Mouse (Mus musculus) 3134 (cell line): ENCODE measurements around the gene Meis1.

ENCODE experiments used
- DNase-seq: peaks from one replicate; pipeline ENCODE4 v3.0.0-alpha.2; 2011; ENCODE audit warnings: low spot score; ENCODE audit not compliant: insufficient read length; ENCODE audit errors: extremely low read depth

Meis1 gene

GRCm38 (mm10) chr11:18913251-18913650 lies 105.5 kb downstream of the Meis1 start:
- no peak for DNase-seq

DNA sequence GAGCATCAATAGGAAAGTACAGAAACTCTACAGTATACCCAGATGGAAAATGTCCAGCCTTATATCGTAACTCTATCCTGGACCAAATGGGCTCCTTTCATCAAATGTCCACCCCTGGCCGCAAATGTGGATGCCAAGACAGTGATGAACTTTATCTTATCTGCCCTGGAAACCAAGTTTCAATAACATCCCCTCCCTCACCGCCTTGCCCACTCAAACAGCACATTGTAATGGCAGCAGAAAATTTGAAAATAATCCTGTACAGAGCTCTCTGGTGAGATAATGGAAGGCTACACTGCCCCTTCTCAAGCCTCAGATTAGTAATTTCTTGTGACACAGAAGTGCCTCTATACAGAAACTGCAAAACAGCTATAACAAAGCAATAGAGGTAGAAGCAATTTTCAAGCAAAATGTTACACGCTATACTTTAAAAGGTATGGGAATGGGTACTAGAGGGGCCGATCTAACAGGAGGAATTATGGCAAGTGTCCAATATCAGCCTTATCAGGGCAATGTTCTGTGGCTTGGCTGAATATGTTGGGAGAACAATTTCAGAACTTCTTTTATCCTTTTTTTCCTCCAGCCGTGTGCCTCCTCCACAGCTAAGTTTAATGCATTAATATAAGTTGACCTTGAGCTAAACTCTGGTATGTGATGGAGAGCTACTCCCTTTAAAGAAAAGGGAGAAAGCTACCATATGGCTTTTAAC lies 106.3 kb downstream of the Meis1 start:
- DNase-seq: no peak

- DNase-seq: no peak
Observed at GRCm38 (mm10) chr11:18906866-18907265, 111.9 kb downstream of the Meis1 start.

DNA sequence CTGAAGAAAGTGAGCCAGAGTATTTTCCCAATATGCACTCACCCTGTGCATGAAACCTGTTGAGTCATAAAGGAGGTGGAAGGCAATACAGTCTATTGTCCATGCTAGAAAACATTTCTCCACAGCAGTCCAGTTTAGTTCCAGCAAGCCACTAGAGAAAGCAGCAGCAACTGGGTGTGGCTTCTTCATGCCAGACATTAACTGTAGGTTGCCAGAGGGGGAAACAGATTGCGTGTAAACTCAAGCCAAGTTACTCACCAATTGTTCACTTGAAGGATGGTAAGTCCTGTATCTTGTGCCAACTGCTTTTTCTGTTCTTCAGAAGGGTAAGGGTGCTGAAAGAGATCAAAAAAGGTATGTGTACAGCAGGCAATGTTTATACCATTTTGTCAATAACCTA lies 113.4 kb downstream of the Meis1 start:
- peak; percentile 6 for DNase-seq

GRCm38 (mm10) chr11:18904880-18905279 lies 113.9 kb downstream of the Meis1 start:
- DNase-seq: no peak

DNA sequence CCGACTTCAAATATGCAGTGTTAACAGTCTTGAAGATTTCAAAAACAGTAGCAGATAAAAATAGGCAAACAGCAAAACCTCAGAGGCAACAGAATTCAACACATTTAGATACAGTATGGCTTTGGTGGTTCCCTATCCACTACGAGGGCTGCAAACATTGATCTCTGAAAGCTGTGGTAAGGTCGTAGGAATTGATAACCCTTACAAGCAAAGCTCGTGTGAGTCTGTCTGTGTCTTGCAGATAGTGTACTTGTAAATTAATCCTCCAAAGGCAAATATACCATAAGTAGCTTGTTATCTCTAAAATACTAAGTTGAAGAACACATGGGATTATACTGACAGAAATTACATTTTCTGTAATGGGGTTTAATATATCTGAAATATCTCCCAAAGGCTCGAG lies 114.5 kb downstream of the Meis1 start:
- DNase-seq: no peak

DNA sequence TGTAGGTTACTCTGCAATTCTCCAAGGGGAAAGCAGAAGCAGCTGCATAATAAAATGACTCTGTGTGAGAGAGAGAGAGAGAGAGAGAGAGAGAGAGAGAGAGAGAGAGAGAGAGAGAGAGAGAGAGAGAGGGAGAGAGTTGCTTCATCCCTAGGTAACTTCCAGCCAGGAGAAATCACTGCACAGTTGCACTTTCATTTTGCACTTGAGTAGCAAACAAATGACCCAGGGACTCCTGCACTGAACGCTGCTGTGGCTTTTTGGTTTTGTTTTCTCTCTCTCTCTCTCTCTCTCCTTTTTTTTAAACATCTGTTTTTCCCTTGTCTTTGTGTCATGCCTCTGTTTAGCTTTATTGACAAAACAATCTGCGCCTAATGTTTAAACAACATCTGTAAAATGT lies 118.3 kb downstream of the Meis1 start:
- no peak for DNase-seq

DNA sequence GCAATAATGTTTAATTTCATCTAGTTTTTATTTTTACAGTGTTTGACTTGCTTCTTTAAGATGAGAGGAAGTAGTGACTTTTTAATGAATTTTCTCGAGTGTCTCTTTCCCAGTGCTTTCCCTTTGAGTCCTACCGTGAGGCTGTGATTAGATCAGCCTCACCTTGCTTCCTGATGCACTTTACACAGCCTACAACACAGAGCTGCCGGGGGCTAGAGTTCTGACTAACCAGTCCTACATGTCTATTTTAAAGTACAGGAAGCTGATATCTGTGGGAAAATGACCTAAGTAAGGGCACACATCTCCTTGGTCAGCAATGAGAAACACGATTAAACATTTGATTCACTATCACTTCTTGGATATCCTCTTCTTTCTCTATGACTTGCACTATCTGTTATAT lies 119.9 kb downstream of the Meis1 start:
- no peak for DNase-seq

DNA sequence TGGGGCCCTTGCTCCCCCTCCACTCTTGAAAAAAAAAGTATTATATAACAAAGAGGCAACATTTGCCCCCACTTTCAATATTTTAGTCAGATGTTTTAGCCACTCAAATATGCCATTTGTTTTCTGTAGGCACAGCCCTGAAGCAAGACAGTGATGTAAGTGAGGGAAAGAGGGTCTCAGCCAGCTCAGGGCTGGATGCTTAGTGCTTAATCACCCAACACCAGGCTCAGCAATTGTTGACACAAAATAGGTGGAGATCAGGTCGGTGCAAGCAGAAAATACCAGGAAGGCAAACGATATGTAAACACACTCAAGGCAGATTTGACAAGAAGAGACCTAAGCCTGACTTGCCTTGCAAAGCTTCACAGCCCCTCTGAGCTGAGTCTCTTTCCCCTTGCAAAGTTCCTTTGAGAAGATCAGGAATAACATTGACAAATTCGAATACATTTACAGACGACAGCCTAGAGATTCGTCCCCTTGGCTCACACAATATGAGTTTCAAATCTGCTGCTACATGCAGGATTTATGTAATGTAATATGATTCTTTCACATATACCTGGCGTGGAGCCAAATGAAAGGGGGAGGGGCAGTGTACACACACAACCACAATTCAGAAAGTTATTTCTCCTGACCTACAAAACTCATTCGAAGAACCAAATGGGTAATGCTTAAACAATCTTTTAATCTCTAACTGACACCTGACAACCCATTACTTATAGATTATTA lies 120.7 kb downstream of the Meis1 start:
- no peak for DNase-seq

DNA sequence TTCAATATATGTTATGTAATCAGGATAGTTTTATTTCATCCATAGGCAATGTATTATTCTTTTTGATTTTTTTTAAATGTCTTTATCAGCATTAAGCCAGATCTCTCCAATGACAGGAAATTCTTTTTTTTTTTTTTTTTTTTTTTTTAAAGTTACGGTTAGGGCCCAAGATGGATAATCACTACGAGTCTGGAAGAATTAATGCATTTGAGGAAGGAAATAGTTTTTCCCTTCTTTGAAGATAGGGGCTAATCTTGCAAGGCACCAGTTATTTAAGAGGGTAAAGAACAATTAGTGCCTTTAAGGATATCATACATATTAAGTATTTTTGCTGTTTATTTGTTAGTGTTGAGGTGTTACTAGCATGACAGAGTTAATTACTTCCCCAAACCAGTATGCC lies 121.5 kb downstream of the Meis1 start:
- no peak for DNase-seq

DNA sequence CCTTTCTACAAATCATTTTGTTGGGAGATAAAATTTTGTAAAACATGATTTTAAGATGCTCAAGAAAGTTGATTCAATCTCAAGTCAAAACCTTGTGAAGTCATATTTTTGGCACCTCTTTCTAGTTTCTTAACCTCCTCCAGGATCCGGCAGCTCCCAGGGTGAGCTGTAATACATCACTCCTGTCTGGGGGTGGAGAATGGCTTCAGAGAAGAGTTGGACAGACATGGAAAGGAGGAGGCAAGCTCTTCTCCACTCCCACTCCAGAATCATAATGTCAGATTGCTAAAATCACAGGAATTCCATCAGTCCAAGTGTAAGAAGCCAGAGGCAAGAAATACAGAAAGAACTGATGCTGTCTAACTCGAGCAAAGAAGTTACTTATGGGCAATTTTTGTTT lies 126.3 kb downstream of the Meis1 start:
- DNase-seq: no peak

DNA sequence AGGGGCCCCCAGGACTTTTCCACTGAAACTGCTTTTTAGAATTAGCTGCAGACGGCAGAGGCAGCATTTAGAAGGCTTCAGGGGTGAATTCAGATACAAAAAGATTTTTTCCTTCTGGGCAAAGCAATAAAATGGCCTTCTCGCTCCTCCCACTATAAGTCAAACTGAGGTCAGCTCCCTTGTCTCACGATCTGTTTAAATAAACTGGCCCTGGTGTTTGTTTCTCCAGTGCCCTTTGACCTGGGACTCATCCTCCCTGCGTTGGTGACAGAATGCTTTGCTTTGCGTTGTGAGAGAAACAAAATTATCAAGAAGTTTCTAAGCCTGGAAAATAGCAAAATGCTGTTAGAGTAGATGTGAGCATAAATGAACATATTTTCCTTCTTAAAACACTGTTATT lies 129.6 kb downstream of the Meis1 start:
- DNase-seq: no peak

DNA sequence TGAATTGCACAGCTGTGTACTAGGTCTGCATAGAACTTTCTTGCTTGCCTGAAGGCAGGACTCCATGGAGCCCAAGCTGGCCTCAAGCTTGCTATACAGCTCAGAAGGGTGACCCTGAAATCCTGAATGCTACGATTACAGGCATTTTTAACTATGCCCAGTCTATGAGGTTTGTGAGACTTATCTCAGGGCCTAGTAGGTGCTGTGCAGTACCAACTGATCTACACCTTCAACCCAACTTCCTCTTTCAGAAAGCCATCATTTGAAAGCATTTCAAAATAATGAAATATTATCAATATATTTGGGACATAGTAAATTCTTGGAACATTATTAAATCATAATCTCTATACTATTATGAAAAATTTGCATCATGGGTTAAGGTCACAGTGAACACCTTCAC lies 130.1 kb downstream of the Meis1 start:
- no peak for DNase-seq

DNA sequence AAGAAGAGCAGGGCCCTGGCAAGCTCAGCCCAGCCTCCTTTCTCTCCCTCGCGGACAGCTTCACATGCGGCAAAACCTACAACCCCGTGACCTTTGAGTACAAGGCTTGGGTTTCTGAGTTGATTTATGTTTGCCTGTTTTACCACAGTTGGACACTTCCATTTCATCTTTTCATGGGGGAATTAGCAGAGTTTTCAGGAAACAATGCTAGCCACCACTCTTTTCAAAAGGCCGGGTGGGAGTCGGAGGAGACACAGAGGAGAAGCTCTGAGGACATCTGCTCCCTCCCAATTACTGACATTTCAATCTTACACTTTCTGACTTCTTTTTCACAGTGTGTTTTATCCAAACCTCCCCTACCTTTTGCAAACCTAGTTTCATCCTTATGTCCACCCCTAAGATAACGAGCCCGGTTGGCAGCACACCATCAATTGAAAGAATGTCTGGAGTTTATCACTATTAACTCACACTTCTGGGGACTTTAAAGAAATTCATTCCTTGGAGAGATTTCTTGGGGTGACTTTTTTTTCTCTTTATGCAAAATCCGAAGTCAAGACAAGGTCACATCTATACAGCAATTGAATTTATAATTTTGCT lies 133.0 kb downstream of the Meis1 start:
- DNase-seq: no peak

DNA sequence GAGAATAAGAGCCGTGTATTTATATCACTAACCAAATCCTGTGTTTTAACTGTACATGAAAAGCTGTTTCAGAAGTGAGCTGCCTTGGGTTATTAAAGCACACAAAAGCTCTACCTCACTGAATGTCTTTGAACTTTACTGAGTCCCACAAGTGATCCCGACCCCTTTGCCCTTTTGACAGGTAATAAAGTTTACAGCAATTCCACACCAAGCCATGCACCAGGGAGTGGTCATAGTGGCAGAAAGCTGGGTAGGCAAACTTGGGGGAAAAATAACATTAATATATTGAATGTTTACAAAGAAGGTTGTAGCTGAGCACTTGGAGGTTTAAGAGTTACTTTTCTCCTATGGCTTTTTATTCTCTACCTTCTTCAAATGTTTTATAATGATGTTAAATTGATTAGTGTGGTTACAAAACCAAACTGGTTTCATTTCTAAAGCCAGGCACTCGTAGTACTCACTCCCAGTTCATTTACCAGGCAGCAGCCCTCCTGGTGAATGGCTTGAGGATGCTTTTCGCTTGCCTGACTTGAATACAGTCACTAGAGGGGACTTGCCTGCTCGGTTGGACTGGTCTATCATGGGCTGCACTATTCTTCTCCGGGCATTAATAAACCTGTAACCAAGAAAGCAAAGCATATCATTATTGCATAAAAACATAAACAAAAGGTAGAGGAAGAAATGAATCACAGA lies 133.6 kb downstream of the Meis1 start:
- no peak for DNase-seq

DNA sequence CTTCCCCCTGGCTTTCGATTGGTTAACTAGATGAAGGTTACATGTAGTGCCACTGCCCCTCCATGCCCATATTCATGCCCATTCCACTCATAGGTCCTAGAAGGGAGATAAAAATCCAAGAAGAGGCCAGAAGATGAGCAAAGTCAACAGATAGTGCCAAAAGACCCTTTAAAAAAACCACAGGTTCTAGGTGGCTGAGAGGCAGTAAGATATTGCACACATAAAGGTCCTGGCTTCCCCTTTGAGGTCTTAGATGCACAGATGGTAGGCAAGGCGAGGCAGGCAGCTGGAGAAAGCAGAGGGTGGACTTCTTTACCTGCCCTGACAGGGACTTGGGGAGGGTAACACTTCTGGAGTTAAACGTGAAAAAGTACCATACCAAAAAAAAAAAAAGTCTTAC lies 134.8 kb downstream of the Meis1 start:
- DNase-seq: no peak

DNA sequence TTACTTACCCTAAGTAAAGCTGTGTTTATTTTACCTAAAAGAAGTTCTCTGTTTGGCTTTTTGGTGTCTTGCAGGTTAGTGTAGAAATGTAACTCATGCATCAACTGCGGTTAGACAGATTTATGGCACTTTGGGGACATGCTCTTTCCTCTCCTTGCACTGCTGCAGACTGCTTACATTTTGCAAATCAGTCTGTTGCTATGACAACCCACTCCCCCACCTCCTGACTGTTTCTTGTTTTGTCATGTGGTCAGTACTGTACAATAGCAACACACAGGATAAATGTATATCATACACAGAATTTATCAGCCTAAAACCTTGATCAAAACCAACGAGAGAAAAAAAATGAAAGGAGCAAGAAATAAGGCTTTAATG lies 135.3 kb downstream of the Meis1 start:
- DNase-seq: no peak

DNA sequence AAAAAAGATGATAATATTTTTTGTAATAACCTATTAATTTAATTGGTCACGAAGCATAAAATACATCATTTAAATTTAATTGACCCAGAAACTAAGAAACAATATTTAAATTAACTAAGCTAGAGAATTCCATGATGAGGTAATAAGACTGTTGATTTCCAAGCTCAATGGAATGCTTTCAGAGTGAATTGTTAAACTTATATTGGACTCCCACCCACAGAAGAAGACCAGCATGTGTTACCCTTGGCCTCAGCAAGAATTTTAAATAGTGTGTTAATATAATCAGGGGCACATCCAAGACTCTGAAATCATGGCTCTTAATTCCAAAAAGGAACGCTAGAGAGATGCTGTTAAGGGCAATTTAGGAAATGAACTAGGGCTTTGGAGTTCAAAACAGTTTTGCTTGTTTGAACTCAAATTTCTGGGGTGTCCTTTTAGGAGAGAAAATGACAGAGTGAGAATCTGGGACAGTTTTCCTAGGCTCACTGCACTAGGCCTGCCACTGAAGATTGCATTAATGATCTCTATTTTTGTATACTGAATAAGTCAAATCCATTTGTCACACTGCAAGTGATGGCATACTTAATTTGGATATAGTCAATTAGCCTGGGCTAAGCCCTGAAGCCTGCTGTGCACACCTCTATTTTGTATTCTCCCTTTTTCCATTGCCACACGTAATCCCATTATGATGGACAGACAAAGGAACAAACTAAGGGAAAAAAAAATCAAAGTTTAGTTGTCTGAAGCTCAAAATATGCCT lies 135.9 kb downstream of the Meis1 start:
- no peak for DNase-seq

- no peak for DNase-seq
Observed at GRCm38 (mm10) chr11:18882315-18882714, 136.5 kb downstream of the Meis1 start.

DNA sequence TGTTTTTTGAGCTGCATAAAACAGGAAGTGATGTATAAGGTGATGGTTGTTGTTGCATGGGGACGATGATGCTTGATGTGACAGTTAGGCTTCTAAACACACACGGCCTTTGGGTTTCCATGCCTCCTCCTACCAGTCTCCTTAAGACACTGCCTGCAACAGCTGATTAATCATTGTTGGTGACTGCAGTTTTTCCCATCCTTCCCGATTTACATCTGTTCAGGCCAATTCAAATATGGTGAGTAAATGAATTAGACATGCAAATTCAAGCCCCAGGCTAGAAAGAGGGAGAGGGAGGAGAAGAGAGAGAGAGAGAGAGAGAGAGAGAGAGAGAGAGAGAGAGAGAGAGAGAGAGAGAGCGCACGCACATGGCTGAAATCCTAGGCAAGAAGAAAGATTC lies 138.0 kb downstream of the Meis1 start:
- no peak for DNase-seq

- no peak for DNase-seq
Observed at GRCm38 (mm10) chr11:18879456-18879818, 139.3 kb downstream of the Meis1 start.
